Mouse (Mus musculus) hindbrain, embryonic 15.5 days (tissue): Measurements from ENCODE around the gene Olfr248. TPM values are rescaled to one million over a fixed set of nuclear protein-coding genes. Genes with fewer than 3 reads are reported as not detected.

ENCODE experiments used
- polyA plus RNA-seq: library from polyadenylated mRNA; unstranded; fragments of >200 nt; fragmentation: Nextera tagmentation; extraction: Ambion mirVana; gene quantifications from 2 replicates; pipeline ENCODE4 v1.2.1, GENCODE M21; 2015

Olfr248 gene
- polyA plus RNA-seq, 1 experiment from 2014 or later: not detected

Other genes starting within 250 kb of the Olfr248 start
- not detected in 2 replicates for gene Olfr420, start 235.4 kb upstream of the Olfr248 start, polyA plus RNA-seq
- gene Spta1, start 218.3 kb upstream of the Olfr248 start, polyA plus RNA-seq: 0.12 and 0.18 TPM in 2 replicates
- gene Olfr419, start 139.0 kb upstream of the Olfr248 start, polyA plus RNA-seq: not detected in 2 replicates
- not detected in 2 replicates for gene Mptx1, start 60.5 kb upstream of the Olfr248 start, polyA plus RNA-seq
- not detected in 2 replicates for gene Olfr417, start 25.9 kb upstream of the Olfr248 start, polyA plus RNA-seq
- not detected in 2 replicates for gene Olfr414, start 33.0 kb downstream of the Olfr248 start, polyA plus RNA-seq
- not detected in 2 replicates for gene Olfr220, start 51.0 kb downstream of the Olfr248 start, polyA plus RNA-seq
- gene Fmn2, start 110.8 kb downstream of the Olfr248 start, polyA plus RNA-seq: 7.1 and 8.0 TPM in 2 replicates